Mouse (Mus musculus) heart, postnatal 36 days (tissue): Measurements from ENCODE around the gene Trmo. TPM values are rescaled to one million over a fixed set of nuclear protein-coding genes. Genes with fewer than 3 reads are reported as not detected.

ENCODE experiments used
- DNase-seq, 2 experiments: peaks; one replicate each; pipeline ENCODE4 v3.0.0; 2021 to 2022
- intact Hi-C: fragments of 180-260 bp; cut with DNase I; formaldehyde crosslinking; loops from one replicate; pipeline ENCODE4 v1.15.1; 2025
- total RNA-seq, 2 experiments: library from RNA; stranded (reverse); gene quantifications; 2 replicates each; pipeline ENCODE4 v1.2.3; 2021

Gene Trmo
- total RNA-seq, 2 experiments from 2014 or later: 3.4 to 4.2 TPM

GRCm38 (mm10) chr4:46342711-46343286 is 46.4 kb downstream of the Trmo start:
- no peak for DNase-seq
- intact Hi-C loops: loop anchor here (10.0 kb wide), 1 partner anchor 138 kb away; no protein-coding TSS in a partner anchor

GRCm38 (mm10) chr4:46341831-46342680 is 47.2 kb downstream of the Trmo start:
- DNase-seq: no peak
- intact Hi-C loops: loop anchor here (10.0 kb wide), 1 partner anchor 137 kb away; no protein-coding TSS in a partner anchor

- intact Hi-C loops: no loop called here
- DNase-seq: no peak
Measured at GRCm38 (mm10) chr4:46339584-46339983, 49.7 kb downstream of the Trmo start.

GRCm38 (mm10) chr4:46339026-46339425 is 50.2 kb downstream of the Trmo start:
- DNase-seq: no peak
- intact Hi-C loops: no loop called here

- intact Hi-C loops: no loop called here
- no peak for DNase-seq
Measured at GRCm38 (mm10) chr4:46337990-46338389, 51.2 kb downstream of the Trmo start.

- intact Hi-C loops: no loop called here
- DNase-seq: no peak
Measured at GRCm38 (mm10) chr4:46335846-46336245, 53.4 kb downstream of the Trmo start.

GRCm38 (mm10) chr4:46328906-46329305 is 60.3 kb downstream of the Trmo start:
- no peak for DNase-seq
- intact Hi-C loops: no loop called here

Other genes starting within 250 kb of the Trmo start
- 1 to 10 TPM; 8.6 to 10.0 TPM for gene Xpa, start 193.1 kb downstream of the Trmo start, total RNA-seq
- gene Foxe1, start 45.8 kb downstream of the Trmo start, total RNA-seq: not detected
- under 1 TPM in 1 of 2 experiments, not detected in 1; 0.19 TPM for gene Hemgn, start 24.1 kb upstream of the Trmo start, total RNA-seq
- gene Anp32b, start 61.5 kb upstream of the Trmo start, total RNA-seq: 10 to 100 TPM; 56.6 to 60.9 TPM
- gene Nans, start 99.8 kb upstream of the Trmo start, total RNA-seq: 10 to 100 TPM; 15.4 to 17.0 TPM
- 1 to 10 TPM; 3.1 to 4.1 TPM for gene Trim14, start 146.7 kb upstream of the Trmo start, total RNA-seq
- under 1 TPM; 0.28 to 0.46 TPM for gene Coro2a, start 212.8 kb upstream of the Trmo start, total RNA-seq